Mouse (Mus musculus): Measurements from ENCODE around the gene Prss36. TPM values are rescaled to one million over a fixed set of nuclear protein-coding genes. Genes with fewer than 3 reads are reported as not detected.
A peak's percentile ranks its signal among the peaks of the same experiment; 100 is the strongest.

Prss36 gene
- total and polyA plus RNA-seq, 3 experiments, result 6.1 to 8.3 (median 7.7) TPM

DNA sequence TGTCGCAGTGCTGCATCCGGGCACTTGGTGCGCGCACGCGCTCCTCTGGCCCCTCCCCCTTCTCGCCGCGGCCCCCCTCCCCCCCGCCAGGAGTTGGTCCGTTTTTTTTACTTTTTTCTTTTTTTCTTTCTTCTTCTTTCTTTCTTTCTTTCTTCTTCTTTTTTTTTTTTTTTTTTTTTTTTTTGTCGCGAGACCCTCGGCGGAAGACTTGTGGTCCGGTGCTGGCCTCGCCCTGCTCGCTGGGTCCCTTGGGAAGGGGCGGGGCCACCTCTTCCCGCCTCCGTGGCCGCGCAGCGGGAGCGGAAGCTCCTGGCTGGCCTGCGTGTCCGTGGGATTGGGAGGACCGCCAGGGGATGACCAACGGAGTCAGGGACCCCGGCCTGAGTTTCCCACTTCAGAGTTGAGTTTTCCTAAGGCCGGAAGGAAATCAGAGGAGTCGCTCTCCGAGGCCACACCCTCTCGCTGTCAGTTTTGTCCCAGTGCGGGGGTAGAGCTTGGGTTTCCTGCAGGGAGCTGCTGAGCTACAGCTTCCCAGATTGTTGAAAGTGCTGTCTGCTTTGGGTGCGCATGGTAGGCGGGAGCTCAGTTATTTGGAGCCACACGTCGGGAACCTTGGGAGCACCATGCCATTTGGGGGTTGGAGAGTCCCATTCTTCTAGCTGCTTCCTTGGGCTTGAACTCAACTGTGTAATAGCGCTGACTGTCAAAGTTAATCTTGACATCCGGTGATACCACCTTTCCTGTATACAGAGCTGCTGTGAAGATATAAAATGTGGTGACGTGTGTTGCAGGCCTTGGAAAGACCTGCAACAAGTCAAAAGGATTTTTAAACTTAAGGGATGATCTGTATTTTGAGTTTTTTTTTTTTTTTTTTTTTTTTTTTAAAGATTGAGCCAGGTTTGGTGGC is 21.6 kb upstream of the Prss36 start:
- Histone ChIP-seq H3K79me2 (replicated peaks; ENCODE audit: control insufficient read depth, extremely low read depth, insufficient read depth, poor library complexity, severe bottlenecking) (peaks cover 47% of the 10 kb centered on the region), H3K27ac (ENCODE audit: insufficient read depth, low read depth) (peak overlapping the region; percentile 86), H3K4me1 (ENCODE audit: control insufficient read depth in 1 of 2, insufficient read depth in 2 of 2) (peaks cover 0 to 25% of the 10 kb centered on the region in 2 experiments; a peak in 3 of 4 replicates), H3K9me3 (replicated peaks; ENCODE audit: low read length) (no peaks in the 10 kb centered on the region), H3K27me3 (replicated peaks) (peaks cover 7% of the 10 kb centered on the region), H3K36me3 (replicated peaks in 1 of 2; ENCODE audit: control insufficient read depth in 1 of 2, insufficient read depth in 1 of 2, low read length in 1 of 2) (peaks cover 26 to 41% of the 10 kb centered on the region in 2 experiments), H3K4me3 (replicated peaks in 1 of 3; ENCODE audit: low read depth in 2 of 3, low read length in 2 of 3, poor library complexity in 1 of 3) (peak overlapping the region; percentile 72 to 91 (median 74)), H3K9ac (ENCODE audit: insufficient read depth, low read depth) (peak overlapping the region; percentile 71), H3K4me2 (ENCODE audit: insufficient read depth, low read depth, poor library complexity, severe bottlenecking) (peak overlapping the region; percentile 96)
- TF ChIP-seq POLR2AphosphoS2 (IDR thresholded peaks at IDR 0.05; ENCODE audit: low read depth, low read length), result no peak
- peak; percentile 53 for TF ChIP-seq ELF1 (IDR thresholded peaks at IDR 0.05; ENCODE audit: low read depth, low read length)
- no peak for TF ChIP-seq UBTF (IDR thresholded peaks at IDR 0.05; ENCODE audit: low read depth, low read length)
- no peak for TF ChIP-seq ZC3H11A (IDR thresholded peaks at IDR 0.05; ENCODE audit: low read depth, low read length)
- TF ChIP-seq MAX (IDR thresholded peaks at IDR 0.05; ENCODE audit: low read length), result no peak
- peak; percentile 61; the same call in 1 of the 2 replicates for TF ChIP-seq ZNF384 (IDR thresholded peaks at IDR 0.05; ENCODE audit: low read depth, low read length)
- TF ChIP-seq ETS1 (conservative IDR thresholded peaks at IDR 0.05; ENCODE audit: low read depth, low read length), result 0 out of 2 replicates have a peak, but pooled peaks have one; percentile 0
- TF ChIP-seq CTCF (conservative IDR thresholded peaks at IDR 0.05 in 1 of 2, IDR thresholded peaks at IDR 0.05 in 1 of 2; ENCODE audit: low read depth in 2 of 2, low read length in 2 of 2), result no peak
- TF ChIP-seq IRF4 (IDR thresholded peaks at IDR 0.05; ENCODE audit: low read depth, low read length), result no peak
- no peak for TF ChIP-seq USF2 (conservative IDR thresholded peaks at IDR 0.05; ENCODE audit: low read depth, low read length)
- TF ChIP-seq KAT2A (IDR thresholded peaks at IDR 0.05; ENCODE audit: insufficient replicate concordance, low read length), result no peak
- TF ChIP-seq MEF2A (IDR thresholded peaks at IDR 0.05; ENCODE audit: borderline replicate concordance, low read depth, low read length), result no peak
- TF ChIP-seq CHD2 (IDR thresholded peaks at IDR 0.05; ENCODE audit: low read length), result 0 out of 2 replicates have a peak, but pooled peaks have one; percentile 69
- no peak for TF ChIP-seq MAZ (IDR thresholded peaks at IDR 0.05; ENCODE audit: low read depth, low read length)
- peak; percentile 8; the same call in 1 of the 2 replicates for TF ChIP-seq SIN3A (IDR thresholded peaks at IDR 0.05; ENCODE audit: low read length)
- 0 out of 2 replicates have a peak, but pooled peaks have one; percentile 8 for TF ChIP-seq MXI1 (IDR thresholded peaks at IDR 0.05; ENCODE audit: low read depth, low read length)
- TF ChIP-seq PAX5 (IDR thresholded peaks at IDR 0.05; ENCODE audit: low read length), result no peak
- no peak for TF ChIP-seq E2F4 (IDR thresholded peaks at IDR 0.05; ENCODE audit: insufficient replicate concordance, low read depth, low read length)
- TF ChIP-seq JUND (conservative IDR thresholded peaks at IDR 0.05; ENCODE audit: low read depth, low read length), result no peak
- DNase-seq (ENCODE audit: extremely low read depth), result peak; percentile 68
- dilution Hi-C loops (cut with MboI; ENCODE audit: extremely low pct_ligation_motif_present, extremely low pct_unique_long_range_greater_than_20kb, low sequenced_read_pairs), result no loop called here
- in situ Hi-C loops (cut with MboI; ENCODE audit: low pct_ligation_motif_present, low pct_unique_long_range_greater_than_20kb, low sequenced_read_pairs), result no loop called here
